Mouse (Mus musculus) neutrophil, adult 65 days (primary cell): ENCODE data around the gene Olfr1019. TPM values are rescaled to one million over a fixed set of nuclear protein-coding genes. Genes with fewer than 3 reads are reported as not detected.

Experiments used
- total RNA-seq: library from RNA; stranded (reverse); gene quantifications from 2 replicates; pipeline ENCODE4 v1.2.4, GENCODE M21; 2023

Olfr1019 gene
- not detected in 2 replicates for total RNA-seq

GRCm38 (mm10) chr2:85845383-85845782, at the start of gene Olfr1019:
Olfr1019 (minus strand) TSS chr2:85845483.

GRCm38 (mm10) chr2:85885340-85885739, 40.1 kb upstream of the Olfr1019 start, which contains the start of gene Olfr1023:
Olfr1023 (plus strand) TSS chr2:85885640.

GRCm38 (mm10) chr2:85868294-85868693, 23.0 kb upstream of the Olfr1019 start, which contains the start of gene Olfr1022:
Olfr1022 (plus strand) TSS chr2:85868594.

GRCm38 (mm10) chr2:85846730-85847129, 1.4 kb upstream of the Olfr1019 start, which contains the start of gene Olfr1020:
Olfr1020 (plus strand) TSS chr2:85847030.

GRCm38 (mm10) chr2:85818179-85818578, 27.1 kb downstream of the Olfr1019 start, which contains the start of gene Olfr1018:
Olfr1018 (plus strand) TSS chr2:85818479.

GRCm38 (mm10) chr2:85802444-85802843, 42.8 kb downstream of the Olfr1019 start, which contains the start of gene Olfr1016:
Olfr1016 (minus strand) TSS chr2:85802544.

Other genes starting within 250 kb of the Olfr1019 start
- gene Olfr1000, start 233.6 kb downstream of the Olfr1019 start, total RNA-seq, result not detected in 2 replicates
- gene Olfr1002, start 194.8 kb downstream of the Olfr1019 start, total RNA-seq, result not detected in 2 replicates
- not detected in 2 replicates for gene Olfr154, start 181.0 kb downstream of the Olfr1019 start, total RNA-seq
- gene Olfr1006, start 166.7 kb downstream of the Olfr1019 start, total RNA-seq, result not detected in 2 replicates
- gene Olfr1008, start 156.1 kb downstream of the Olfr1019 start, total RNA-seq, result not detected in 2 replicates
- not detected in 2 replicates for gene Olfr1009, start 130.1 kb downstream of the Olfr1019 start, total RNA-seq
- gene Olfr1012, start 82.7 kb downstream of the Olfr1019 start, total RNA-seq, result not detected in 2 replicates
- not detected in 2 replicates for gene Olfr1013, start 78.4 kb downstream of the Olfr1019 start, total RNA-seq
- not detected in 2 replicates for gene Olfr1014, start 72.8 kb downstream of the Olfr1019 start, total RNA-seq
- not detected in 2 replicates for gene Olfr1015, start 63.5 kb downstream of the Olfr1019 start, total RNA-seq
- not detected in 2 replicates for gene Olfr1016, start 42.9 kb downstream of the Olfr1019 start, total RNA-seq
- gene Olfr1018, start 27.0 kb downstream of the Olfr1019 start, total RNA-seq, result not detected in 2 replicates
- not detected in 2 replicates for gene Olfr1020, start 1.5 kb upstream of the Olfr1019 start, total RNA-seq
- gene Olfr1022, start 23.1 kb upstream of the Olfr1019 start, total RNA-seq, result not detected in 2 replicates
- not detected in 2 replicates for gene Olfr1023, start 40.2 kb upstream of the Olfr1019 start, total RNA-seq
- gene Olfr1024, start 59.6 kb upstream of the Olfr1019 start, total RNA-seq, result not detected in 2 replicates
- gene Olfr1025-ps1, start 69.7 kb upstream of the Olfr1019 start, total RNA-seq, result not detected in 2 replicates
- not detected in 2 replicates for gene Olfr1026, start 76.1 kb upstream of the Olfr1019 start, total RNA-seq
- gene Olfr1028, start 105.0 kb upstream of the Olfr1019 start, total RNA-seq, result 0.13 TPM in 1 of 2 replicates, not detected in the other
- gene Olfr1029, start 128.4 kb upstream of the Olfr1019 start, total RNA-seq, result not detected in 2 replicates
- gene Olfr1030, start 133.8 kb upstream of the Olfr1019 start, total RNA-seq, result not detected in 2 replicates
- gene Olfr1031, start 144.8 kb upstream of the Olfr1019 start, total RNA-seq, result not detected in 2 replicates
- gene Olfr1032, start 160.1 kb upstream of the Olfr1019 start, total RNA-seq, result not detected in 2 replicates
- gene Olfr1033, start 175.2 kb upstream of the Olfr1019 start, total RNA-seq, result not detected in 2 replicates
- not detected in 2 replicates for gene Olfr1034, start 200.4 kb upstream of the Olfr1019 start, total RNA-seq
- gene Olfr1036, start 228.5 kb upstream of the Olfr1019 start, total RNA-seq, result not detected in 2 replicates
- not detected in 2 replicates for gene Olfr1037, start 241.9 kb upstream of the Olfr1019 start, total RNA-seq